Mouse (Mus musculus): Measurements from ENCODE around the gene Gm28305. TPM values are rescaled to one million over a fixed set of nuclear protein-coding genes. Genes with fewer than 3 reads are reported as not detected.
A peak's percentile ranks its signal among the peaks of the same experiment; 100 is the strongest.

The Gm28305 gene
- polyA plus RNA-seq, 1 experiment from 2014 or later: not detected

- Histone ChIP-seq H3K27me3 (replicated peaks; ENCODE audit: control insufficient read depth, insufficient read depth, low read length) (no peaks in the 10 kb centered on the region), H3K4me2 (ENCODE audit: low read length) (no peak overlapping the region), H3K4me1 (ENCODE audit: control insufficient read depth, insufficient read depth, low read depth, low read length) (no peaks in the 10 kb centered on the region), H3K36me3 (ENCODE audit: control insufficient read depth, insufficient read depth, low read length) (no peaks in the 10 kb centered on the region), H3K9ac (ENCODE audit: low read depth, low read length) (no peak overlapping the region), H3K4me3 (ENCODE audit: low read length) (no peak overlapping the region), H3K9me3 (ENCODE audit: control insufficient read depth, low read length) (peaks cover 5% of the 10 kb centered on the region; the same call in 1 of the 2 replicates), H3K27ac (ENCODE audit: low read depth, low read length) (no peak overlapping the region)
- no peak for ATAC-seq
- WGBS: 81% methylated on average over 6 of the region's 6 CpGs
Measured at GRCm38 (mm10) chr9:104107482-104107881, 67.0 kb downstream of the Gm28305 start.

- no peak overlapping the region for H3K9ac ChIP-seq (ENCODE audit: low read depth, low read length)
- no peak overlapping the region for H3K4me2 ChIP-seq (ENCODE audit: low read length)
- WGBS: 68% methylated on average over 2 of the region's 2 CpGs
- no peaks in the 10 kb centered on the region for H3K36me3 ChIP-seq (ENCODE audit: control insufficient read depth, insufficient read depth, low read length)
- no peak overlapping the region for H3K4me3 ChIP-seq (ENCODE audit: low read length)
- H3K9me3 ChIP-seq (ENCODE audit: control insufficient read depth, low read length): peaks cover 5% of the 10 kb centered on the region; the same call in 1 of the 2 replicates
- H3K4me1 ChIP-seq (ENCODE audit: control insufficient read depth, insufficient read depth, low read depth, low read length): no peaks in the 10 kb centered on the region
- H3K27me3 ChIP-seq (replicated peaks; ENCODE audit: control insufficient read depth, insufficient read depth, low read length): no peaks in the 10 kb centered on the region
- H3K27ac ChIP-seq (ENCODE audit: low read depth, low read length): no peak overlapping the region
- ATAC-seq: no peak
Measured at GRCm38 (mm10) chr9:104108571-104109143, 68.2 kb downstream of the Gm28305 start.

GRCm38 (mm10) chr9:104109151-104109550 is 68.7 kb downstream of the Gm28305 start:
- no peak overlapping the region for H3K4me3 ChIP-seq (ENCODE audit: low read length)
- peaks cover 5% of the 10 kb centered on the region; the same call in 1 of the 2 replicates for H3K9me3 ChIP-seq (ENCODE audit: control insufficient read depth, low read length)
- H3K36me3 ChIP-seq (ENCODE audit: control insufficient read depth, insufficient read depth, low read length): no peaks in the 10 kb centered on the region
- H3K4me1 ChIP-seq (ENCODE audit: control insufficient read depth, insufficient read depth, low read depth, low read length): no peaks in the 10 kb centered on the region
- no peak overlapping the region for H3K27ac ChIP-seq (ENCODE audit: low read depth, low read length)
- no peak overlapping the region for H3K4me2 ChIP-seq (ENCODE audit: low read length)
- no peak for ATAC-seq
- H3K9ac ChIP-seq (ENCODE audit: low read depth, low read length): no peak overlapping the region
- WGBS: 95% methylated on average over 5 of the region's 5 CpGs
- no peaks in the 10 kb centered on the region for H3K27me3 ChIP-seq (replicated peaks; ENCODE audit: control insufficient read depth, insufficient read depth, low read length)

GRCm38 (mm10) chr9:104123101-104123500 is 82.6 kb downstream of the Gm28305 start:
- H3K27me3 ChIP-seq (replicated peaks; ENCODE audit: control insufficient read depth, insufficient read depth, low read length): no peaks in the 10 kb centered on the region
- no peaks in the 10 kb centered on the region for H3K36me3 ChIP-seq (ENCODE audit: control insufficient read depth, insufficient read depth, low read length)
- H3K4me3 ChIP-seq (ENCODE audit: low read length): no peak overlapping the region
- H3K9ac ChIP-seq (ENCODE audit: low read depth, low read length): no peak overlapping the region
- 0 out of 2 replicates have a peak overlapping the region, but pooled peaks have one; percentile 3 for H3K27ac ChIP-seq (ENCODE audit: low read depth, low read length)
- H3K4me1 ChIP-seq (ENCODE audit: control insufficient read depth, insufficient read depth, low read depth, low read length): peaks cover 4% of the 10 kb centered on the region
- no peak for ATAC-seq
- 77% methylated on average over 5 of the region's 5 CpGs for WGBS
- H3K4me2 ChIP-seq (ENCODE audit: low read length): no peak overlapping the region
- H3K9me3 ChIP-seq (ENCODE audit: control insufficient read depth, low read length): no peaks in the 10 kb centered on the region

- no peaks in the 10 kb centered on the region for H3K27me3 ChIP-seq (replicated peaks; ENCODE audit: control insufficient read depth, insufficient read depth, low read length)
- 36% methylated on average over 5 of the region's 5 CpGs for WGBS
- H3K27ac ChIP-seq (ENCODE audit: low read depth, low read length): 0 out of 2 replicates have a peak overlapping the region, but pooled peaks have one; percentile 12
- peaks cover 4% of the 10 kb centered on the region for H3K4me1 ChIP-seq (ENCODE audit: control insufficient read depth, insufficient read depth, low read depth, low read length)
- H3K9me3 ChIP-seq (ENCODE audit: control insufficient read depth, low read length): no peaks in the 10 kb centered on the region
- H3K36me3 ChIP-seq (ENCODE audit: control insufficient read depth, insufficient read depth, low read length): no peaks in the 10 kb centered on the region
- no peak overlapping the region for H3K4me2 ChIP-seq (ENCODE audit: low read length)
- H3K4me3 ChIP-seq (ENCODE audit: low read length): no peak overlapping the region
- ATAC-seq: no peak
- H3K9ac ChIP-seq (ENCODE audit: low read depth, low read length): no peak overlapping the region
Measured at GRCm38 (mm10) chr9:104123622-104124021, 83.2 kb downstream of the Gm28305 start.

Other genes starting within 250 kb of the Gm28305 start
- gene Nphp3, start 38.1 kb upstream of the Gm28305 start, polyA plus RNA-seq (2015; fragmentation: Nextera tagmentation; extraction: Ambion mirVana): 4.4 and 5.6 TPM in 2 replicates
- 66.5 and 68.4 TPM in 2 replicates for gene Uba5, start 22.5 kb downstream of the Gm28305 start, polyA plus RNA-seq (2015; fragmentation: Nextera tagmentation; extraction: Ambion mirVana)
- gene Acad11, start 22.7 kb downstream of the Gm28305 start, polyA plus RNA-seq (2015; fragmentation: Nextera tagmentation; extraction: Ambion mirVana): 8.1 and 8.9 TPM in 2 replicates
- 1.8 and 2.6 TPM in 2 replicates for gene Ackr4, start 86.3 kb downstream of the Gm28305 start, polyA plus RNA-seq (2015; fragmentation: Nextera tagmentation; extraction: Ambion mirVana)
- 17.8 TPM in 2 replicates for gene Dnajc13, start 222.3 kb downstream of the Gm28305 start, polyA plus RNA-seq (2015; fragmentation: Nextera tagmentation; extraction: Ambion mirVana)

All from hindbrain, embryonic 16.5 days (tissue).